Mouse (Mus musculus) thymus, adult 2 months (tissue): Measurements from ENCODE around the gene Ptprg.

Source experiments
- CTCF ChIP-seq: fragments of 200-500 bp; IDR thresholded peaks from 2 replicates; pipeline ENCODE4 v1.5.1; 2012; ENCODE audit warnings: mild to moderate bottlenecking, control low read depth, low read length, moderate library complexity, borderline replicate concordance; ENCODE audit not compliant: control insufficient read depth, poor library complexity, insufficient read depth; ENCODE audit errors: extremely low read depth
- POLR2A ChIP-seq: fragments of 200-500 bp; IDR thresholded peaks from 2 replicates; pipeline ENCODE4 v1.6.1; 2012; ENCODE audit warnings: mild to moderate bottlenecking, low read length, control low read depth, moderate library complexity; ENCODE audit not compliant: control insufficient read depth, poor library complexity, insufficient read depth; ENCODE audit errors: extremely low read depth

- no peak for TF ChIP-seq POLR2A
- no peak for TF ChIP-seq CTCF
These were observed 352.9 kb downstream of the Ptprg start for GRCm38 (mm10) chr14:11906130-11906675.
